Mouse (Mus musculus) cerebellum, adult (tissue): ENCODE measurements around the gene Vmn2r91.
"Not testable (repeated sequence)": the region's sequence is repeated elsewhere in the genome, so short reads cannot be mapped to it uniquely, and the experiment has no call there.

Experiments
- ATAC-seq: cut with Nextera tagmentation; 2 replicates; pipeline ENCODE4 v1.9.2; 2017; ENCODE audit warnings: mild to moderate bottlenecking, moderate library complexity, mixed read lengths; ENCODE audit not compliant: insufficient number of reproducible peaks, low FRiP score, low TSS enrichment

Vmn2r91 gene

GRCm38 (mm10) chr17:18084716-18085115, at the start of gene Vmn2r91:
Gene Vmn2r91, plus strand, starts transcription at chr17:18085016.
- ATAC-seq, result not testable (repeated sequence)

GRCm38 (mm10) chr17:18049124-18049523, 35.7 kb upstream of the Vmn2r91 start, which contains the start of gene Vmn2r124:
Gene Vmn2r124, plus strand, starts transcription at chr17:18049424.
- ATAC-seq, result no peak

DNA sequence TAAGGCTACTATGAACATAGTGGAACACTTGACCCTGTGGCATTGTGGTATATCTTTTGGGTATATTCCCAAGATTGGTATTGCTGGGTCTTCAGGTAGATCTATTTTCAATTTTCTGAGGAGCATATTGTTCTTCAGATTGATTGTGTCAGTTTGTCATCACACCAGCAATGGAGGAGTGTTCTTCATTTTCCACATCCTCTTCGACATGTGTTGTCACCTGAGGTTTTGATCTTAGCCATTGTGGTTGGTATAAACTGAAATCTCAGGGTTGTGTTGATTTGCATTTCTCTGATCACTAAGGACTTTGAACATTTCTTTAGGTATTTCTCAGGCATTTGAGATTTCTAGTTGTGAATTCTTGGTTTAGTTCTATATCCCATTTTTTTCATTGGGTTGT, 10.8 kb downstream of the Vmn2r91 start:
- ATAC-seq, result not testable (repeated sequence)

GRCm38 (mm10) chr17:18102265-18102664, 17.4 kb downstream of the Vmn2r91 start:
- not testable (repeated sequence) for ATAC-seq

- not testable (repeated sequence) for ATAC-seq
Observed at GRCm38 (mm10) chr17:18151587-18151986, 66.8 kb downstream of the Vmn2r91 start, which contains the start of gene Vmn2r92. Gene Vmn2r92, plus strand, starts transcription at chr17:18151887.

DNA sequence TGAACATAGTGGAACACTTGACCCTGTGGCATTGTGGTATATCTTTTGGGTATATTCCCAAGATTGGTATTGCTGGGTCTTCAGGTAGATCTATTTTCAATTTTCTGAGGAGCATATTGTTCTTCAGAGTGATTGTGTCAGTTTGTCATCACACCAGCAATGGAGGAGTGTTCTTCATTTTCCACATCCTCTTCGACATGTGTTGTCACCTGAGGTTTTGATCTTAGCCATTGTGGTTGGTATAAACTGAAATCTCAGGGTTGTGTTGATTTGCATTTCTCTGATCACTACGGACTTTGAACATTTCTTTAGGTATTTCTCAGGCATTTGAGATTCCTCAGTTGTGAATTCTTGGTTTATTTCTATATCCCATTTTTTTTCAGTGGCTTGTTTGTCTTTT, 76.4 kb downstream of the Vmn2r91 start:
- ATAC-seq, result not testable (repeated sequence)
